ENCODE assay signal across 10 mouse cellular contexts in genomic region chr5:151055426-151056090, GRCm38 (mm10).
DNase-seq lines count a peak whose midpoint lies in the region; ATAC-seq and TF ChIP-seq lines count a peak whose summit lies in the region.
"Had no signal": no experiment of that assay in that cellular context is flagged by ENCODE, and none has a peak within 500 bp of the region (broad histone marks: within the 10 kb centered on the region; RNA-seq: fewer than 3 reads in every experiment).

No protein-coding gene starts in this region.

- no peaks in the 10 kb centered on the region for H3K9me3 ChIP-seq in intestine, postnatal 0 days (ENCODE audit: control insufficient read depth)
- no peaks in the 10 kb centered on the region for H3K9me3 ChIP-seq in intestine, embryonic 16.5 days (ENCODE audit: control insufficient read depth, low read length)
- 0 out of 2 replicates have a peak, but pooled peaks cover 5% of the 10 kb centered on the region for H3K9me3 ChIP-seq in neural tube, embryonic 13.5 days
- H3K9me3 ChIP-seq in embryonic facial prominence, embryonic 10.5 days = peaks cover 4% of the 10 kb centered on the region; the same call in 1 of the 2 replicates
- peaks cover 3% of the 10 kb centered on the region; the same call in 1 of the 2 replicates for H3K9me3 ChIP-seq in stomach, embryonic 16.5 days (replicated peaks; ENCODE audit: control insufficient read depth, low read length)

- H3K4me1 ChIP-seq in intestine, postnatal 0 days (replicated peaks; ENCODE audit: control insufficient read depth, insufficient read depth, low read length) = no peaks in the 10 kb centered on the region
- H3K4me1 ChIP-seq in intestine, embryonic 16.5 days (ENCODE audit: control insufficient read depth, insufficient read depth, low read length) = peaks cover 17% of the 10 kb centered on the region
- H3K4me1 ChIP-seq in neural tube, embryonic 13.5 days (replicated peaks) = peaks cover 39% of the 10 kb centered on the region
- peaks cover 56% of the 10 kb centered on the region for H3K4me1 ChIP-seq in embryonic facial prominence, embryonic 10.5 days
- peaks cover 25% of the 10 kb centered on the region for H3K4me1 ChIP-seq in stomach, embryonic 16.5 days (ENCODE audit: control insufficient read depth, insufficient read depth, low read length)

- TF ChIP-seq CTCF in intestine, postnatal 0 days (IDR thresholded peaks at IDR 0.05; ENCODE audit: low read depth) = peak; percentile 39; the same call in 1 of the 2 replicates

- intact Hi-C loops in left cerebral cortex, postnatal 10 days (cut with DNase I) = no loop called here

- no peak overlapping the region for H3K4me3 ChIP-seq in intestine, postnatal 0 days (ENCODE audit: low read depth, low read length)
- no peak overlapping the region for H3K4me3 ChIP-seq in intestine, embryonic 16.5 days (ENCODE audit: low read length)
- no peak overlapping the region for H3K4me3 ChIP-seq in neural tube, embryonic 13.5 days
- H3K4me3 ChIP-seq in embryonic facial prominence, embryonic 10.5 days = no peak overlapping the region
- no peak overlapping the region for H3K4me3 ChIP-seq in stomach, embryonic 16.5 days (replicated peaks; ENCODE audit: low read length)

- no peak for ATAC-seq in intestine, postnatal 0 days
- no peak for ATAC-seq in intestine, embryonic 16.5 days
- no peak for ATAC-seq in neural tube, embryonic 13.5 days (ENCODE audit: low read depth)
- no peak for ATAC-seq in stomach, embryonic 16.5 days (ENCODE audit: insufficient read depth, low FRiP score)

- no peak overlapping the region for H3K4me2 ChIP-seq in intestine, postnatal 0 days (replicated peaks; ENCODE audit: low read depth)
- H3K4me2 ChIP-seq in intestine, embryonic 16.5 days (ENCODE audit: low read depth, low read length) = no peak overlapping the region
- no peak overlapping the region for H3K4me2 ChIP-seq in neural tube, embryonic 13.5 days
- no peak overlapping the region for H3K4me2 ChIP-seq in stomach, embryonic 16.5 days (ENCODE audit: low read depth, low read length)

- H3K9ac ChIP-seq in intestine, postnatal 0 days (ENCODE audit: low read depth, low read length) = no peak overlapping the region
- H3K9ac ChIP-seq in intestine, embryonic 16.5 days (ENCODE audit: low read depth, low read length) = no peak overlapping the region
- H3K9ac ChIP-seq in neural tube, embryonic 13.5 days = no peak overlapping the region
- no peak overlapping the region for H3K9ac ChIP-seq in stomach, embryonic 16.5 days (ENCODE audit: low read length)

- WGBS in intestine, postnatal 0 days = 88% methylated on average over 11 of the region's 11 CpGs
- WGBS in intestine, embryonic 16.5 days = 90% methylated on average over 11 of the region's 11 CpGs
- WGBS in neural tube, embryonic 13.5 days = 91% methylated on average over 11 of the region's 11 CpGs
- WGBS in embryonic facial prominence, embryonic 10.5 days = 92% methylated on average over 11 of the region's 11 CpGs
- 86% methylated on average over 11 of the region's 11 CpGs for WGBS in stomach, embryonic 16.5 days

- H3K27me3 ChIP-seq in intestine, postnatal 0 days (replicated peaks; ENCODE audit: control insufficient read depth, insufficient read depth, low read length) = no peaks in the 10 kb centered on the region
- no peaks in the 10 kb centered on the region for H3K27me3 ChIP-seq in intestine, embryonic 16.5 days (replicated peaks; ENCODE audit: control insufficient read depth, insufficient read depth, low read length)
- H3K27me3 ChIP-seq in neural tube, embryonic 13.5 days = no peaks in the 10 kb centered on the region
- no peaks in the 10 kb centered on the region for H3K27me3 ChIP-seq in embryonic facial prominence, embryonic 10.5 days (replicated peaks; ENCODE audit: low read depth, poor library complexity, severe bottlenecking)
- H3K27me3 ChIP-seq in stomach, embryonic 16.5 days (ENCODE audit: control insufficient read depth, insufficient read depth, low read length) = no peaks in the 10 kb centered on the region

- no peak overlapping the region; the same call in 1 of the 2 replicates for H3K27ac ChIP-seq in intestine, postnatal 0 days (ENCODE audit: low read depth, low read length)
- H3K27ac ChIP-seq in intestine, embryonic 16.5 days (ENCODE audit: low read length) = no peak overlapping the region
- H3K27ac ChIP-seq in neural tube, embryonic 13.5 days (replicated peaks) = peak overlapping the region; percentile 85
- peak overlapping the region; percentile 72 for H3K27ac ChIP-seq in embryonic facial prominence, embryonic 10.5 days (replicated peaks)
- peak overlapping the region; percentile 64 for H3K27ac ChIP-seq in stomach, embryonic 16.5 days (ENCODE audit: low read length)
- H3K27ac ChIP-seq: macrophage had no signal

- DNase-seq in neural tube, embryonic 10.5 days (ENCODE audit: extremely low spot score, low spot score) = no peak
- no peak for DNase-seq in embryonic facial prominence, embryonic 10.5 days (ENCODE audit: low spot score)
- no peak for DNase-seq in right cerebral cortex, postnatal 36 days (ENCODE audit: low spot score in 2 of 2)
- DNase-seq in left cerebral cortex, postnatal 10 days (ENCODE audit: extremely low spot score in 1 of 2, low spot score in 2 of 2) = no peak
- DNase-seq: adrenal gland, postnatal 14 days had no signal

- peaks cover 32% of the 10 kb centered on the region for H3K36me3 ChIP-seq in intestine, postnatal 0 days (ENCODE audit: control insufficient read depth, insufficient read depth)
- peaks cover 19% of the 10 kb centered on the region for H3K36me3 ChIP-seq in intestine, embryonic 16.5 days (ENCODE audit: control insufficient read depth, insufficient read depth, low read length)
- peaks cover 7% of the 10 kb centered on the region for H3K36me3 ChIP-seq in neural tube, embryonic 13.5 days
- peaks cover 18% of the 10 kb centered on the region for H3K36me3 ChIP-seq in embryonic facial prominence, embryonic 10.5 days (replicated peaks)
- H3K36me3 ChIP-seq in stomach, embryonic 16.5 days (ENCODE audit: control insufficient read depth, insufficient read depth, low read length) = peaks cover 16% of the 10 kb centered on the region

Comparison
In these comparisons a context has a peak if more than half of its experiments do, and no peak if none do; other contexts are left out.
1. H3K27ac ChIP-seq: peak in neural tube, embryonic 13.5 days (single experiment), embryonic facial prominence, embryonic 10.5 days (single experiment) and stomach, embryonic 16.5 days (single experiment); none in intestine, postnatal 0 days (single experiment) and intestine, embryonic 16.5 days (single experiment).